Mouse (Mus musculus): ENCODE results near the gene Mamdc2.

DNA sequence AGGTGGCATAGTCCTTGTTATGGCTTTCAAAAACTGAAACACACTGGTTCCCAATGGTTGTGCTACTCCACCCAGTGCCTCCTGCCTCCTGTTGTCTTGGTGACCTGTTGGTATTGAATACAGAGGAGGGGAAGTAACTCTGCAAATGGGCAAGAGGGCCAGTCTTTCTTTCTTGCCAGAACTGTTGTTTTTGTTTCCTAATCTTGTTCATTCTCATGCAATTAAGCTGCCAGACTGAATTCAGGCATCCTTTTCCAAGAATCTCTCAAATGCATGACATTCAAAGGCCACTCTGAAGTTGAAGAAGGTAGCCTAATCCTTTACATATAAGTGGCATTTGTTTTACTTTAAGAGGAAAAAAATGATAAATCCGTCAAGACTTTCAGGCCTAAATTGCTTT is 19.6 kb upstream of the Mamdc2 start:
- TF ChIP-seq POLR2A (IDR thresholded peaks at IDR 0.05; ENCODE audit: borderline replicate concordance, extremely low read depth, insufficient read depth, insufficient read length, poor library complexity, severe bottlenecking) (no peak), CTCF (IDR thresholded peaks at IDR 0.05; ENCODE audit: borderline replicate concordance, extremely low read depth, insufficient read depth, insufficient read length) (no peak)

All from brain, embryonic 14.5 days (tissue).